Comparison of ENCODE assay signal across 11 mouse cellular contexts in the genomic region with DNA sequence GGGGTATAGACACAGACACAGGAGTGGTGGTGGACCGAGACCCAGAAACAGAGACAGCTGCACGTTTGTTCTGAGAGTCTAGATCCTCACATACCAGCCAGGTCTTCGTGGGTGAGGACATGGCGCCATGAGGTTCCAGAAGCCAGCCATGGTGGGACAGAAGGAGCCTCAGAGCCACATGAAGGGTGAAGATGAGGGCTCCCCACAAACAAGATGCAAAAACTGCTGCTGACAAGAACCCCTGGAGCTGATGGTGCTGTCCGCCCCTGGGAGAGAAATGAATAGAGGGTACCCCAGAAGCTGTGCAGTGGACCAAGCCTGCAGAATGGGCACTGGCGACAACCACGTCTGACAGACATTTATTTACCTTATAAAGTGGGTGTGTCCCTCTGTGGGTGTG. TPM values are rescaled to one million over a fixed set of nuclear protein-coding genes. Genes with fewer than 3 reads are reported as not detected.
DNase-seq lines count a peak whose midpoint lies in the region; ATAC-seq and TF ChIP-seq lines count a peak whose summit lies in the region.
"Had no signal": no experiment of that assay in that cellular context is flagged by ENCODE, and none has a peak within 500 bp of the region (broad histone marks: within the 10 kb centered on the region; RNA-seq: fewer than 3 reads in every experiment).

No protein-coding gene starts in this region.

- H3K9ac ChIP-seq in liver, embryonic 15.5 days, result no peak overlapping the region

- H3K27ac ChIP-seq in heart, embryonic 10.5 days, result peak overlapping the region; percentile 89
- peak overlapping the region; percentile 93 for H3K27ac ChIP-seq in hindbrain, embryonic 10.5 days
- H3K27ac ChIP-seq in liver, embryonic 15.5 days (replicated peaks), result no peak overlapping the region

- peak overlapping the region; percentile 81 for H3K4me2 ChIP-seq in liver, embryonic 15.5 days

- no peaks in the 10 kb centered on the region for H3K27me3 ChIP-seq in heart, embryonic 10.5 days (ENCODE audit: insufficient read depth, poor library complexity, severe bottlenecking)
- H3K27me3 ChIP-seq in E14TG2a.4 (ENCODE audit: insufficient read depth, low read length), result no peaks in the 10 kb centered on the region
- no peaks in the 10 kb centered on the region for H3K27me3 ChIP-seq in hindbrain, embryonic 10.5 days (ENCODE audit: insufficient read depth, poor library complexity, severe bottlenecking)
- peaks cover 11% of the 10 kb centered on the region; the same call in 1 of the 2 replicates for H3K27me3 ChIP-seq in liver, embryonic 15.5 days

- ATAC-seq in liver, embryonic 15.5 days (ENCODE audit: insufficient read depth), result no peak

- peaks cover 36% of the 10 kb centered on the region for H3K4me1 ChIP-seq in heart, embryonic 10.5 days
- H3K4me1 ChIP-seq in E14TG2a.4 (replicated peaks; ENCODE audit: low read depth, low read length), result peaks cover 61% of the 10 kb centered on the region
- peaks cover 52% of the 10 kb centered on the region for H3K4me1 ChIP-seq in hindbrain, embryonic 10.5 days (replicated peaks)
- peaks cover 53% of the 10 kb centered on the region for H3K4me1 ChIP-seq in liver, embryonic 15.5 days (replicated peaks)

- H3K9me3 ChIP-seq in heart, embryonic 10.5 days, result no peaks in the 10 kb centered on the region
- no peaks in the 10 kb centered on the region for H3K9me3 ChIP-seq in E14TG2a.4 (ENCODE audit: low read length)
- no peaks in the 10 kb centered on the region for H3K9me3 ChIP-seq in hindbrain, embryonic 10.5 days
- H3K9me3 ChIP-seq in liver, embryonic 15.5 days (replicated peaks), result no peaks in the 10 kb centered on the region

- TF ChIP-seq CTCF in E14TG2a.4 (conservative IDR thresholded peaks at IDR 0.05; ENCODE audit: low read length), result no peak

- peak overlapping the region; percentile 71 for H3K4me3 ChIP-seq in heart, embryonic 10.5 days
- H3K4me3 ChIP-seq in E14TG2a.4 (replicated peaks; ENCODE audit: low read length), result peak overlapping the region; percentile 81
- H3K4me3 ChIP-seq in hindbrain, embryonic 10.5 days, result peak overlapping the region; percentile 67
- H3K4me3 ChIP-seq in liver, embryonic 15.5 days (replicated peaks), result no peak overlapping the region

- intact Hi-C loops in heart, postnatal 14 days (cut with DNase I), result no loop called here

- H3K36me3 ChIP-seq in heart, embryonic 10.5 days, result peaks cover 16% of the 10 kb centered on the region
- peaks cover 51% of the 10 kb centered on the region for H3K36me3 ChIP-seq in E14TG2a.4 (ENCODE audit: insufficient read depth, low read length)
- peaks cover 26% of the 10 kb centered on the region for H3K36me3 ChIP-seq in hindbrain, embryonic 10.5 days
- H3K36me3 ChIP-seq in liver, embryonic 15.5 days (replicated peaks), result peaks cover 2% of the 10 kb centered on the region; the same call in 1 of the 2 replicates

- 76% methylated on average over 7 of the region's 7 CpGs for WGBS in heart, embryonic 10.5 days
- WGBS in hindbrain, embryonic 10.5 days, result 77% methylated on average over 7 of the region's 7 CpGs
- WGBS in liver, embryonic 15.5 days (ENCODE audit: insufficient replicate concordance), result 54% methylated on average over 7 of the region's 7 CpGs

- DNase-seq in heart, embryonic 10.5 days (ENCODE audit: low spot score), result no peak
- DNase-seq in heart, postnatal 14 days, result no peak
- no peak for DNase-seq in hindbrain, embryonic 10.5 days (ENCODE audit: low spot score)
- no peak for DNase-seq in embryo, embryonic 10.5 days (ENCODE audit: low spot score)
- no peak for DNase-seq in adrenal gland, adult 18-20 months (ENCODE audit: low spot score in 2 of 2)
- DNase-seq in lung, adult 18-20 months, result no peak
- DNase-seq: cerebellum, postnatal 36 days had no signal

RNA-seq across cellular contexts. Expression of gene Cpt1c, which starts 3.5 kb away (rescaled TPM):
- 11.7 and 19.1 TPM in 2 replicates for polyA plus RNA-seq in heart, embryonic 10.5 days (2016; fragmentation: Nextera tagmentation; extraction: Ambion mirVana)
- 1 to 10 TPM; 3.1 to 3.5 TPM for total RNA-seq in heart, postnatal 14 days (2021)
- 22.4 and 26.8 TPM in 2 replicates for polyA plus RNA-seq in hindbrain, embryonic 10.5 days (2016; fragmentation: Nextera tagmentation; extraction: Ambion mirVana)
- polyA plus RNA-seq in liver, embryonic 15.5 days (2015; fragmentation: Nextera tagmentation; extraction: Ambion mirVana), result 1.5 and 1.6 TPM in 2 replicates
- 10 to 100 TPM in 1 of 2 experiments, 1 to 10 TPM in 1; 9.3 to 12.8 TPM for total RNA-seq in adrenal gland, adult 18-20 months (2021)

RNA-seq across cellular contexts. Expression of gene Prmt1, which starts 15.2 kb away (rescaled TPM):
- polyA plus RNA-seq in heart, embryonic 10.5 days (2016; fragmentation: Nextera tagmentation; extraction: Ambion mirVana), result 563 and 740 TPM in 2 replicates
- total RNA-seq in heart, postnatal 14 days (2021), result 100 to 1,000 TPM; 119 to 128 TPM
- polyA plus RNA-seq in hindbrain, embryonic 10.5 days (2016; fragmentation: Nextera tagmentation; extraction: Ambion mirVana), result 843 and 861 TPM in 2 replicates
- 111 and 114 TPM in 2 replicates for polyA plus RNA-seq in liver, embryonic 15.5 days (2015; fragmentation: Nextera tagmentation; extraction: Ambion mirVana)
- 100 to 1,000 TPM; 203 to 216 TPM for total RNA-seq in adrenal gland, adult 18-20 months (2021)

RNA-seq across cellular contexts. Expression of gene Irf3, which starts 26.3 kb away (rescaled TPM):
- 61.8 and 71.1 TPM in 2 replicates for polyA plus RNA-seq in heart, embryonic 10.5 days (2016; fragmentation: Nextera tagmentation; extraction: Ambion mirVana)
- total RNA-seq in heart, postnatal 14 days (2021), result 10 to 100 TPM; 36.5 to 40.2 TPM
- 76.7 and 78.1 TPM in 2 replicates for polyA plus RNA-seq in hindbrain, embryonic 10.5 days (2016; fragmentation: Nextera tagmentation; extraction: Ambion mirVana)
- 39.4 and 47.2 TPM in 2 replicates for polyA plus RNA-seq in liver, embryonic 15.5 days (2015; fragmentation: Nextera tagmentation; extraction: Ambion mirVana)
- total RNA-seq in adrenal gland, adult 18-20 months (2021), result 100 to 1,000 TPM; 128 to 131 TPM

RNA-seq across cellular contexts. Expression of gene Bcl2l12, which starts 27.4 kb away (rescaled TPM):
- polyA plus RNA-seq in heart, embryonic 10.5 days (2016; fragmentation: Nextera tagmentation; extraction: Ambion mirVana), result 44.9 and 57.9 TPM in 2 replicates
- total RNA-seq in heart, postnatal 14 days (2021), result 10 to 100 TPM; 10.4 to 12.3 TPM
- polyA plus RNA-seq in hindbrain, embryonic 10.5 days (2016; fragmentation: Nextera tagmentation; extraction: Ambion mirVana), result 69.6 and 73.9 TPM in 2 replicates
- 12.3 and 13.7 TPM in 2 replicates for polyA plus RNA-seq in liver, embryonic 15.5 days (2015; fragmentation: Nextera tagmentation; extraction: Ambion mirVana)
- total RNA-seq in adrenal gland, adult 18-20 months (2021), result 10 to 100 TPM; 13.9 to 14.2 TPM

RNA-seq across cellular contexts. Expression of gene Tsks, which starts 28.1 kb away (rescaled TPM):
- 0.25 TPM in 1 of 2 replicates, not detected in the other for polyA plus RNA-seq in heart, embryonic 10.5 days (2016; fragmentation: Nextera tagmentation; extraction: Ambion mirVana)
- total RNA-seq in heart, postnatal 14 days (2021), result not detected
- polyA plus RNA-seq in hindbrain, embryonic 10.5 days (2016; fragmentation: Nextera tagmentation; extraction: Ambion mirVana), result 0.08 TPM in 1 of 2 replicates, not detected in the other
- polyA plus RNA-seq in liver, embryonic 15.5 days (2015; fragmentation: Nextera tagmentation; extraction: Ambion mirVana), result 0.08 TPM in 1 of 2 replicates, not detected in the other
- not detected for total RNA-seq in adrenal gland, adult 18-20 months (2021)
- total RNA-seq: hematopoietic stem cell, adult 5-6 weeks had no signal
- polyA plus RNA-seq: activated CD4-positive, CD25-positive, alpha-beta regulatory T cell, adult 4 months had no signal
